Mouse (Mus musculus) bone marrow, adult 2 months (tissue): Measurements from ENCODE around the gene Rps10.

Experiments
- CTCF ChIP-seq: fragments of 200-500 bp; IDR thresholded peaks from 2 replicates; pipeline ENCODE4 v1.5.1; 2011; ENCODE audit warnings: low read length, control low read depth; ENCODE audit not compliant: control insufficient read depth, insufficient read depth
- POLR2A ChIP-seq: fragments of 200-500 bp; IDR thresholded peaks from 2 replicates; pipeline ENCODE4 v1.6.1; 2011; ENCODE audit warnings: low read depth, mild to moderate bottlenecking, control low read depth, low read length, borderline replicate concordance; ENCODE audit not compliant: control insufficient read depth

DNA sequence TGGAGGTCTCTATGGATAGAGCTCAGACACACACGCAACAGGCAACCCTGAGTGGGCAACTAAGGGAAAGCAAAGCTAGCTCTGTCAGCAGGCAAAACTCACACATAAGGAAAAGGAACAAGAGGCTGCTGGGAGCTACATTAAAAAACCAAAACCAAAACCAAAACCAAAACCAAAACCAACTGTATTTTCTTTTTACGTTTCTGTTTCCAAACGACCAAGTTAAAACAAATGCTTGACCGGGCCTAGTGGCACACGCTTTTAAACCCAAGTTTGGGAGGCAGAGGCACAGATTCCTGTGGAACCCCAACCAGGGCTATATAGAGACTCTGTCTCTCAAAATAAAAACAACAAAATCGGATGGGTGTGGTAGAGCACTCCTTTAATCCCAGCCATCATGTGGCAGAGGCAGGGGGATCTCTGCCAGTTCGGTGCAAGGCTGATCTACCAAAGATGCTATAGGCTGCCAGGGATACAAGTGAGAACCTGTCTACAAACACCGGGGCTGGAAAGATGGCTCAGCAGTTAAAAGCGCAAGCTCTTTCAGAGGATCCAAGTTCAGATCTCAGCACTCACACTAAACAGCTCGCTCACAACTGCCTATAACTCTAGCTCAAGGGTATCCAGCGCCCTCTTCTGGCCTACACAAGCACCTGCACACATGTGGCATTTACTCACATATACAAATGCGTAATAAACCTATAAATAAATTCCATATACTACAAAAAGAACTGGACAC lies 44.5 kb downstream of the Rps10 start:
- TF ChIP-seq CTCF = peak; percentile 66
- no peak for TF ChIP-seq POLR2A
